Mouse (Mus musculus): Measurements from ENCODE around the gene Afg3l1. TPM values are rescaled to one million over a fixed set of nuclear protein-coding genes. Genes with fewer than 3 reads are reported as not detected.

Afg3l1 gene
- polyA plus RNA-seq, 1 experiment from 2014 or later, result 41.6 TPM

DNA sequence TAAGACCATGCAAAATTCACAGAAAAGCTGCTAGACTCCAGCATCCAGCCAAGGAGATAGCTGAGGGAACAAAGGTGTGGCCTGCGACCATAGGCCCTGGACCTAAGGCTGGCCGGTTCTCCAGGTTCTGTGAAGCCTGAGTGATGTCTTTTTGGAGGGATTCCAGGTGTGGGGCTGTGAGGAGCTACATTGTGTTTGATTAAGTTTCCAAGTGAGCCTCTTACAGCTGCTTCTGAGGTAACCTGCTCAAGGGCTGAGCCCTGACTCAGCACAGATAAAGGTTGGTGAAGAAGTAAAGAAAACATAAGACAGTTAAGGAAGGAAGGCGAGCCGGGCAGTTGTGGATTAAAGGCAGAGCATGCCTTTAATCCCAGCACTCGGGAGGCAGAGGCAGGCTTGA, 24.5 kb downstream of the Afg3l1 start:
- no peaks in the 10 kb centered on the region for H3K4me1 ChIP-seq (replicated peaks)
- no peak overlapping the region for H3K4me2 ChIP-seq
- H3K4me3 ChIP-seq, result no peak overlapping the region
- ATAC-seq (replicated peaks; ENCODE audit: insufficient number of reproducible peaks, insufficient read depth, low FRiP score, low read depth), result no peak
- H3K27ac ChIP-seq, result no peak overlapping the region
- H3K36me3 ChIP-seq, result peaks cover 71% of the 10 kb centered on the region
- no peaks in the 10 kb centered on the region for H3K27me3 ChIP-seq
- H3K9ac ChIP-seq, result no peak overlapping the region
- H3K9me3 ChIP-seq (replicated peaks), result no peaks in the 10 kb centered on the region
- 83% methylated on average over 5 of the region's 5 CpGs for WGBS

DNA sequence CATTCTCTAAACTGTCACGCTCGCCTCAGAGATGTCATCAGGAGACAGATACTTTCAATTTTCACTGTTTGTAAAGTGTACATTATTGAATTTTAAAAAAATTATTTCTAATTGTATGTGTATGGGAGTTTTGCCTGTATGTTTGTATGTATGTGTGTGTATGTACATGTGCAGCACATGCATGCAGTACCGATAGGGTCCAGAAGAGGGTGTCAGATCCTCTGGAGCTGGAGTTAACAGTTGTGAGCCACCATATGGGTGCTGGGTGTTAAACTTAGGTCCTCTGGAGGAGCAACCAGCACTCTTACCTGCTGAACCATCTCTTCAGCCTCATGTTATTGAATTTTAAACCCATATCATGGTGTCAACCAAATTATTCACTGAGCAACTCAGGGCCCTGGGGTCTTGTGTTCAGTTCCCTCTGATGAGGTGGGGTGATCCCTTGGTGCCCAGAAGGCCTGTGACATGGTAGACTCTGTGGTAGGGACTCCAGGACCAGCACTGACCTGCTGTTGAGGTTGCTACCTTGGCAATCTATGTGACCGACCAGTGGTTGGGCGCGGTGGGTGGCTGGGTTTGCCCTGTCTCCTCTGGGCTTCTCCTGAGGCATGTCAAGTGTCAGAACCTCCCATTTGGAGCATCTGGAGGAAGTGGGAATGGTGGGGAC, 26.2 kb downstream of the Afg3l1 start:
- no peaks in the 10 kb centered on the region for H3K4me1 ChIP-seq (replicated peaks)
- no peak overlapping the region for H3K4me2 ChIP-seq
- WGBS, result 97% methylated on average over 6 of the region's 6 CpGs
- no peak for ATAC-seq (replicated peaks; ENCODE audit: insufficient number of reproducible peaks, insufficient read depth, low FRiP score, low read depth)
- H3K27ac ChIP-seq, result no peak overlapping the region
- H3K4me3 ChIP-seq, result no peak overlapping the region
- no peaks in the 10 kb centered on the region for H3K9me3 ChIP-seq (replicated peaks)
- no peak overlapping the region for H3K9ac ChIP-seq
- H3K36me3 ChIP-seq, result peaks cover 67% of the 10 kb centered on the region
- H3K27me3 ChIP-seq, result no peaks in the 10 kb centered on the region

DNA sequence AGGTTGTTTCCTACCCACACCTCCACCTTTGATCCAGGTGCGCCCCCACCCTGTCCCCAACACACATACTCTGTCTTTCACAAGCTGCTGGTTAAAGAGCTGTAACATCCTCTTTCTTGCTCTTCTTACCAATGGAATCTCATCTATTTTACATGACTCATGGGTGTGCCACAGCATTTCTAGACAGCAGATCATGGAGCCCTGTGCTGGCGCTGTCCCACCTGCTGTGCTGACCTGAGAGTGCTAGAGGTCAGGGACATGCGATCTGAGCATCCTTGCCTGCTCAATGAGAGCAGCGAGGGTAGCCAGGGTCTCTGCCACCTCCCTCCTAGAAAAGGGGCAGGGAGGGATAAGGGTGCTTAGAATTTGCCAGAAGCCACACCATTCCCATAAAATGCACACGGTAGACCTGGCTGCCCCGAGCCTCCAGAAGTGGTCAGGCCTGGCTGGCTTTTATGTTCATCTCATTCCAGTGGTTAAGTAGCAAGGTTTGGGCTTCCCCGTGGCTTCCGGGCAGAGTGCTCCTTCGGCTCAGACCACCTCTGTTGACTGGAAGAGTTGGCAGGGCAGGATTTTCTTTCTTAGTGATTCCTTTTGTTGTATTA, 27.0 kb downstream of the Afg3l1 start:
- H3K36me3 ChIP-seq, result peaks cover 59% of the 10 kb centered on the region

DNA sequence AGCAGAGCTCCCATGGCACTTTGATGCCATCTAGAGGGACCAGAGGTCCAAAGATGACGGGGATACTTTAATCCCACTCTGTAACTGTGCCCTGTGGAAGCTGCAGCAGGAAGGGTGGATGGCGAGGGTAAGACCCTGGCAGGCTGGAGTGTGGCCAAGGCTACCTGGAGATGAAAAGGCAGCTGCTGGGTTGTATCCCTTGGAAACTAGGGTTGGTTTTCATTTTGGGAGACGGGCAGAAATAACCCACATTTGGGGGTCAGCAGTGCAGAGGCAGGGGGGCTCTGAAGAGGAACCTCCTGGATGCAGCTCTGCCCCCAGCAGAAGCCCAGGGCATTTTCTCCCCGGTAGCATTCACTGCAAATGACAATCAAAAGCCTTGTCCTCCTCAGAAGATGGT, 27.6 kb downstream of the Afg3l1 start:
- Histone ChIP-seq H3K4me2 (no peak overlapping the region), H3K27me3 (no peaks in the 10 kb centered on the region), H3K9ac (no peak overlapping the region), H3K9me3 (replicated peaks) (no peaks in the 10 kb centered on the region), H3K4me3 (no peak overlapping the region), H3K4me1 (replicated peaks) (no peaks in the 10 kb centered on the region), H3K27ac (no peak overlapping the region), H3K36me3 (peaks cover 57% of the 10 kb centered on the region)
- WGBS, result 85% methylated on average over 4 of the region's 4 CpGs
- no peak for ATAC-seq (replicated peaks; ENCODE audit: insufficient number of reproducible peaks, insufficient read depth, low FRiP score, low read depth)

More for the DNA sequence above, 27.0 kb downstream of the Afg3l1 start:
- Histone ChIP-seq H3K9ac (no peak overlapping the region), H3K27ac (no peak overlapping the region), H3K4me2 (no peak overlapping the region), H3K9me3 (replicated peaks) (no peaks in the 10 kb centered on the region), H3K27me3 (no peaks in the 10 kb centered on the region), H3K4me1 (replicated peaks) (no peaks in the 10 kb centered on the region), H3K4me3 (no peak overlapping the region)
- ATAC-seq (replicated peaks; ENCODE audit: insufficient number of reproducible peaks, insufficient read depth, low FRiP score, low read depth), result no peak
- 93% methylated on average over 9 of the region's 9 CpGs for WGBS

DNA sequence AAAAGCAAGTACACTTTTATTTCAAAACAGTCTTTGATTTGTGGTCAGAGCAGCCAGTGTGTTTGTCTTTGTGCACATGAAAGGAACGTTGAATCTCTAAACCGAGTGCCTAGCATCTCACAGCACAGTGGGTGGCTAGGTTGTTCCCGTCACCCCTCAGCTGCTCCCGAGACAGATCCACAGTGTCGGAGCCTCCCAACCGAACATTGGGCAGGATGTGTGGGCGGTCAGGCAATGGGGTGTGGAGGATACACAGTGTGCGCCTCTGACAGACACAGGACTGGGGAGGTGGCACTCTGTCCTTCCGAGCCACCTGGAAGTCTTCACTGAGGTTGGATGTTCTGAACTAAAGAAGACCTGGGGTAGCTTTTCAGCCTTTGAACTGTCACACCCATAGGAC, 28.0 kb downstream of the Afg3l1 start:
- no peak for ATAC-seq (replicated peaks; ENCODE audit: insufficient number of reproducible peaks, insufficient read depth, low FRiP score, low read depth)
- Histone ChIP-seq H3K27ac (no peak overlapping the region), H3K27me3 (no peaks in the 10 kb centered on the region), H3K4me3 (no peak overlapping the region), H3K36me3 (peaks cover 52% of the 10 kb centered on the region), H3K4me2 (no peak overlapping the region), H3K9me3 (replicated peaks) (no peaks in the 10 kb centered on the region), H3K9ac (no peak overlapping the region), H3K4me1 (replicated peaks) (no peaks in the 10 kb centered on the region)
- WGBS, result 84% methylated on average over 9 of the region's 9 CpGs

DNA sequence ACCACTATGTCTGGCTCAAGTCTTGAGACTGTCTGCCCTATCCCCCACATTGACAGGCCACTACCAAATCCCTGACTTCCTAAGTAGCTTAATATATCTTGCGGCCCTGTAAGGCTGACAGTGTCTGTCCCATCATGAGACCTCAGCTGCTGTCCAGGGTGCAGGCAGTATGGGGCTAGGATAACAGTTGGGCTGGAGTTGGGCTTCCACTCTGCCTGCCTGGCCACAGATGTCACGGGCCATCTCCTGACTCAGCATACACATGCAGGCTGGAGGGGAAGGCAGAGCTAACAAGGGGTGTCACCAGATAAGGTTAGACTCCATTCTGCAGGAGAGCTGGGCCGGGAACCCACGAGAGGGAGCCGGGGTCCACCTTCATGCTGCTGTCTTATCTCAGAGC, 29.4 kb downstream of the Afg3l1 start:
- no peaks in the 10 kb centered on the region for H3K27me3 ChIP-seq
- no peak overlapping the region for H3K4me3 ChIP-seq
- no peak overlapping the region for H3K9ac ChIP-seq
- ATAC-seq (replicated peaks; ENCODE audit: insufficient number of reproducible peaks, insufficient read depth, low FRiP score, low read depth), result no peak
- 84% methylated on average over 5 of the region's 5 CpGs for WGBS
- no peak overlapping the region for H3K27ac ChIP-seq
- no peaks in the 10 kb centered on the region for H3K4me1 ChIP-seq (replicated peaks)
- H3K36me3 ChIP-seq, result peaks cover 38% of the 10 kb centered on the region
- no peaks in the 10 kb centered on the region for H3K9me3 ChIP-seq (replicated peaks)
- H3K4me2 ChIP-seq, result no peak overlapping the region

DNA sequence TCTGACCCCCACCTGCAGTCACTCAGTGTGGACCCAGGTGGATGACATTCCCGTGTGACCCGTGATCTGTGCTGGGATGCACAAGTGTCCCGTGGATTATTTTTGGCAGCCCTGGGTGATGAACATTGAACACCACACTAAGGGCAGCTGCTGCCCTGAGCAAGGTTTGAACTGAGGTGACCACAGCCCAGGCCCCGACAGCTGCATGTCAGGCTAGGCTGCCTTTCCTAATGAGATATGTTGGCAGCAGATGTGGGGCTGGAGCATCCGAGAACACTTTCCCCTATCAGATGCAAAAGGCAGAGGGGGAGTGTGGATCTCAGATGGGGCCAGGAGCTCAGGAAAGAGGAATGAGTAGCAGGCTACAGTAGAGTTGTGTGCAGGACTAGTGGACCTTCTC, 33.1 kb downstream of the Afg3l1 start:
- H3K27me3 ChIP-seq, result peaks cover 31% of the 10 kb centered on the region
- H3K4me2 ChIP-seq, result no peak overlapping the region
- H3K9me3 ChIP-seq (replicated peaks), result no peaks in the 10 kb centered on the region
- H3K9ac ChIP-seq, result no peak overlapping the region
- no peak for ATAC-seq (replicated peaks; ENCODE audit: insufficient number of reproducible peaks, insufficient read depth, low FRiP score, low read depth)
- H3K27ac ChIP-seq, result no peak overlapping the region
- WGBS, result 67% methylated on average over 5 of the region's 5 CpGs
- H3K4me1 ChIP-seq (replicated peaks), result peaks cover 19% of the 10 kb centered on the region
- H3K4me3 ChIP-seq, result no peak overlapping the region
- peaks cover 10% of the 10 kb centered on the region; the same call in 1 of the 2 replicates for H3K36me3 ChIP-seq

DNA sequence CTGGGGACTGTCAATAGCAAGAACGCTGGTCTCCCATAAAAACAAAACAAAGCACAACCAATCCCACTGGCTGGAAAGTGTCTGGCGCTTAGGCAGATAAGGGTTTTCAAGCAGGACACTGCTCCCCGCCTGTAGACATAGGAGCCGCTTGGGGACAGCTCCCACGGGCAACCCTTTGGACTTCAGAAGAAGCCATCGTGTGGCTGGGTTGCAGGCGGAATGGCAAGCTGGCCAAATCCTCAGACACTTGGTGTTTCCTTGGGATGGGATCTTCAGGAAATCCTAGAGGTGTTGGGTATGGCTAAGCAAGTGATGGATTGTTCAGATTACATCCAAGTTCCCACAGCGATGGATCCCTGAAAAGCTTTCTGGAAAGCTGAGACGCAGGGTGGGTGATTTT, 36.4 kb downstream of the Afg3l1 start:
- no peaks in the 10 kb centered on the region for H3K36me3 ChIP-seq
- 1% methylated on average over 9 of the region's 9 CpGs for WGBS
- ATAC-seq (replicated peaks; ENCODE audit: insufficient number of reproducible peaks, insufficient read depth, low FRiP score, low read depth), result no peak

DNA sequence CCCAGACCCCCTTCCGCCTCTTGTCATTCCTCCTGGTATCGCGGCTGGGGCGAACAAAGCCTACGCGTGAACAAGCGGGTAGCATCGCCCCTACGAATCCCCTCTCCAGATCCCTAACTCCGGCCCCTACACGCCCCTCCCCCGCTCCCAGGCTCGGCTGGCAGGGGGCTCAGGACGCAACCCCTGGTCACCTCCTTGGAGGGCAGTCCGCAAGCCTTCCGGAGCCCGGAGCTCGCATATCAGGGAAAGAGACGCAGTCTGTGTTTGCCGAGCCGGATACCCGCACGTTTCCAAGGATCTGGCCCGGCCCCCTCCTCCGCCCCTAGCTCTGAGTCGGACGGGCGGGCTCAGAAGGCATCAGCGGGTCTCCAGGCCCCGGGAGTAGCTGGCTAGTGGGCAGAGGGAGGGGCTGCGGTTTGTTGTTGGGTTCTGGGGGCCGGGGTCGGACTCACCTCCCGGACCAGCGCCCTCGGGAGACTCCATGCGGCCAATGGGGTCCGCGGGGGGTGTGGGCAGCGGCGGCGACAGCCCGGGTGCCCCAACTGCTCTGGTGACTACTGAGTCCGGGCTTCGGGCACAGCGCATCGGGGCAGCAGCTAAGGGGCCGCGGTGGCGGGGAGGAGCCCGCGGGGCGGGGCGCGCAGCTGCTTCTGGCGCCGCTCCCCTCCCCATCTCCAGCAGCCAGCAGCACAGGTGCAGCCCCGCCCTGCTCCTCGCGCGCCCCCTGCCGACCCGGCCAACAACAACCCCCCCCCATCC, 37.3 kb downstream of the Afg3l1 start, which contains the start of gene Dbndd1:
Dbndd1 (minus strand) TSS at position 683 of the 759 bp plus-strand sequence.
- H3K36me3 ChIP-seq, result no peaks in the 10 kb centered on the region
- H3K4me1 ChIP-seq (replicated peaks), result peaks cover 32% of the 10 kb centered on the region
- peaks cover 51% of the 10 kb centered on the region for H3K27me3 ChIP-seq
- H3K4me2 ChIP-seq, result peak within 1 kb of the TSS; percentile 99
- H3K27ac ChIP-seq, result no peak within 1 kb of the TSS
- peak within 1 kb of the TSS; percentile 67 for H3K4me3 ChIP-seq
- H3K9me3 ChIP-seq (replicated peaks), result no peaks in the 10 kb centered on the region
- under 1% methylated on average over 57 of the region's 63 CpGs for WGBS
- 0 out of 2 replicates have a peak, but pooled peaks have one; percentile 23 for ATAC-seq (replicated peaks; ENCODE audit: insufficient number of reproducible peaks, insufficient read depth, low FRiP score, low read depth)
- H3K9ac ChIP-seq, result peak within 1 kb of the TSS; percentile 53

More for the DNA sequence above, 36.4 kb downstream of the Afg3l1 start:
- Histone ChIP-seq H3K27ac (no peak overlapping the region), H3K9ac (peak overlapping the region; percentile 53; the same call in 1 of the 2 replicates), H3K4me1 (replicated peaks) (peaks cover 26% of the 10 kb centered on the region), H3K4me3 (peak overlapping the region; percentile 67), H3K4me2 (peak overlapping the region; percentile 99), H3K9me3 (replicated peaks) (no peaks in the 10 kb centered on the region), H3K27me3 (peaks cover 51% of the 10 kb centered on the region)

DNA sequence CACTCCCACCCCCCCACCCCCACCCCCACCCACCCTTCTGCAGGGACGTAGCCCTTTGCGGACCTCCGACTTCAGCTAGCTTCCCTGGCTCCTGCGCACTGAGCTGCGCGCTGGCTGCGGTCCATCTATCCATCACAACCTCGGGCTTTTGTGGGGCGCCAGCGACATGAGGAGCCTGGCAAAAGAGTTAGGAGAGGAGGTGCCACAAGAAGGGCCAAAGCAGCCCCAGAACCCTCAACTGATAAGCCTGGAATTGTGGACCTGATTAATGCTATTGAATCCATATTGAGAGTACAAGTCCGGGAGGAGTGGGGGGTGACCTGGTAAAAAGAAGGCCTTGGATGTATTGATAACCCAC, 37.8 kb downstream of the Afg3l1 start:
- H3K27me3 ChIP-seq, result peaks cover 51% of the 10 kb centered on the region
- no peak for ATAC-seq (replicated peaks; ENCODE audit: insufficient number of reproducible peaks, insufficient read depth, low FRiP score, low read depth)

DNA sequence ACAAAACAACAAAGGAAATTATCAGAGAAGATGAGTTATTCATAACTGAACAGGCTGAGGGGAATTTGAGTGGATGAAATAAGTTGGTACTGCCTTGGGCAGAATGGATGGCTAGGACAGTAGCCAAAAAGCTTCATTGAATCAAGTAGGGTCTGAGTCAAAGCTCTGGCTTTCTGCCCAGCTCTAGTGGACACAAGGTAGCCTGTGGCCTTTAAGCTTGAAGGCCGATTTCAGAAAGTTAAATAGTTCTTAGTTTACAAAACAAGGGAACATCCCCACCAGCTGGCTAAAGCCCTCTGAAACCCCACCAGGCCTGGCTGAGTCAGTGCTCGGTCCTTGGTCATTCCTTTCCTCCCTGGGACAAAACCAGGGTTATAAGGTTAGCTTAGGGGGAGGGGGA, 38.9 kb downstream of the Afg3l1 start:
- ATAC-seq (replicated peaks; ENCODE audit: insufficient number of reproducible peaks, insufficient read depth, low FRiP score, low read depth), result no peak
- Histone ChIP-seq H3K27me3 (peaks cover 51% of the 10 kb centered on the region), H3K4me1 (replicated peaks) (peaks cover 32% of the 10 kb centered on the region), H3K36me3 (0 out of 2 replicates have a peak, but pooled peaks cover 5% of the 10 kb centered on the region), H3K27ac (no peak overlapping the region), H3K4me3 (no peak overlapping the region), H3K9ac (no peak overlapping the region), H3K9me3 (replicated peaks) (no peaks in the 10 kb centered on the region), H3K4me2 (no peak overlapping the region)
- 49% methylated on average over 2 of the region's 2 CpGs for WGBS

More for the DNA sequence above, 37.8 kb downstream of the Afg3l1 start:
- Histone ChIP-seq H3K27ac (no peak overlapping the region), H3K4me2 (peak overlapping the region; percentile 99), H3K4me1 (replicated peaks) (peaks cover 32% of the 10 kb centered on the region), H3K9me3 (replicated peaks) (no peaks in the 10 kb centered on the region), H3K36me3 (0 out of 2 replicates have a peak, but pooled peaks cover under 1% of the 10 kb centered on the region), H3K9ac (no peak overlapping the region), H3K4me3 (peak overlapping the region; percentile 67)
- WGBS, result 2% methylated on average over 11 of the region's 11 CpGs
